Mouse (Mus musculus) intestine, postnatal 0 days (tissue): ENCODE measurements around the gene Cabp1. TPM values are rescaled to one million over a fixed set of nuclear protein-coding genes. Genes with fewer than 3 reads are reported as not detected.
A peak's percentile ranks its signal among the peaks of the same experiment; 100 is the strongest.

Source experiments
- ATAC-seq: fragments of 200-750 bp; cut with Nextera tagmentation; 2 replicates; pipeline ENCODE4 v1.8.0; 2017; ENCODE audit warnings: mild to moderate bottlenecking, moderate TSS enrichment, moderate library complexity
- H3K27ac ChIP-seq: fragments of 300-500 bp; sonication (generic); 2 replicates; pipeline ENCODE4 v1.5.1; 2014; ENCODE audit warnings: mild to moderate bottlenecking, low read depth, low read length, moderate library complexity
- H3K27me3 ChIP-seq: fragments of 300-500 bp; sonication (generic); replicated peaks from 2 replicates; pipeline ENCODE4 v1.6.1; 2014; ENCODE audit warnings: low read length, mixed read lengths; ENCODE audit not compliant: control insufficient read depth, insufficient read depth
- H3K36me3 ChIP-seq: fragments of 300-500 bp; sonication (generic); 2 replicates; pipeline ENCODE4 v1.6.1; 2014; ENCODE audit warnings: mild to moderate bottlenecking, moderate library complexity; ENCODE audit not compliant: control insufficient read depth, insufficient read depth
- H3K4me1 ChIP-seq: fragments of 300-500 bp; sonication (generic); replicated peaks from 2 replicates; pipeline ENCODE4 v1.6.1; 2014; ENCODE audit warnings: antibody characterized with exemption, low read length, mixed read lengths; ENCODE audit not compliant: control insufficient read depth, insufficient read depth
- H3K4me2 ChIP-seq: fragments of 300-500 bp; sonication (generic); replicated peaks from 2 replicates; pipeline ENCODE4 v1.6.1; 2014; ENCODE audit warnings: low read depth, mild to moderate bottlenecking, moderate library complexity
- H3K4me3 ChIP-seq: fragments of 300-500 bp; sonication (generic); 2 replicates; pipeline ENCODE4 v1.5.1; 2014; ENCODE audit warnings: low read depth, low read length
- H3K9ac ChIP-seq: fragments of 300-500 bp; sonication (generic); 2 replicates; pipeline ENCODE4 v1.6.1; 2014; ENCODE audit warnings: mild to moderate bottlenecking, low read depth, low read length
- H3K9me3 ChIP-seq: fragments of 300-500 bp; sonication (generic); 2 replicates; pipeline ENCODE4 v1.6.1; 2016; ENCODE audit warnings: mixed run types; ENCODE audit not compliant: control insufficient read depth
- CTCF ChIP-seq: sonication (generic); IDR thresholded peaks from 2 replicates; pipeline ENCODE4 v1.5.1; 2016; ENCODE audit warnings: low read depth, mild to moderate bottlenecking, control low read depth, antibody characterized with exemption, moderate library complexity
- WGBS: fragments of 180-500 bp; shearing (Covaris S2); extraction: QIAGEN DNeasy Blood & Tissue Kit; methylation state at CpG from one replicate; pipeline ENCODE4 v1.1.7; 2014; 5-methylcytosine and 5-hydroxymethylcytosine counted together
- polyA plus RNA-seq: library from polyadenylated mRNA; unstranded; fragments of >200 nt; fragmentation: Nextera tagmentation; extraction: Ambion mirVana; gene quantifications from 2 replicates; pipeline ENCODE4 v1.2.1, GENCODE M21; 2015

Cabp1 gene
- polyA plus RNA-seq, 1 experiment from 2014 or later, result 0.57 TPM

DNA sequence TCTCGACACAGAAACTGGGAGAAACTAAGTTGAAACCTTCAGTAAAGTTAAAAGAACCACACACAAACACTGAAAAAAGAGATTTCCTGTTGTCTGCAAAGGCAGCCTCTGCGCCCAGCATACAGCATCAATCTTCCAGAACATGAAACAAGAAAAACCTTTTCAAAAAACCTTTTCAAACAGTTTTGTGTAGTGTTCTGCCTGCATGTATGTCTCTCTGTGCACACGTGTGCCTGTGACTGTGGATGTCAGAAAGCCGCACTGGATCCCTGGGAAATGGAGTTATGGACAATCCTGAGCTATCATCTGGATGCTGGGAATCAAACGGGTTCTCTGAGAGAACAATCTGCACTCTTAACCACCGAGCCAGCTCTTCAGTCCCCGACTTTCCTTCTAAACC, 37.8 kb downstream of the Cabp1 start:
- Histone ChIP-seq H3K4me2 (peak overlapping the region; percentile 90), H3K9ac (peak overlapping the region; percentile 99), H3K4me1 (peaks cover 3% of the 10 kb centered on the region), H3K27me3 (no peaks in the 10 kb centered on the region), H3K4me3 (peak overlapping the region; percentile 99), H3K36me3 (no peaks in the 10 kb centered on the region), H3K27ac (peak overlapping the region; percentile 95), H3K9me3 (no peaks in the 10 kb centered on the region)
- TF ChIP-seq CTCF, result no peak
- no peak for ATAC-seq
- 19% methylated on average over 7 of the region's 7 CpGs for WGBS

DNA sequence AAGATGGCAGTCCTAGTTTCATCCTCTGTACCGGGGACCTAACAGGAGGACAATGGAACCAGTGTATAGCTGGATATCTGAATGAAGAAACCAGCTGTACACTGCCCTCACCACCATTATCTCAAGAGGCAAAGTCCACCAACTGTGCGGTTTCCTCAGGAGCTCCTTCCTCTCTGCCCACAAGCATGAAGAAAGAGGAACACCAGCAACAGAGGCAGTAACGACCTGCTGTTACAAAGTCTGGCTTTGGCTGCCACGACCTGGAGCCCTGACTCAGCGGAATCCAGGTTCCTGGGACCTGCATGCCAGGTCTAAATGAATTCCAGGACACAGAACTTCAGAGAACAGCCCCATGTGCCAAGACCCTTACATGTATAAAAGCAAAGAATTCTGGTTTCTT, 38.4 kb downstream of the Cabp1 start:
- peak overlapping the region; percentile 99; the same call in 1 of the 2 replicates for H3K9ac ChIP-seq
- H3K4me1 ChIP-seq, result peaks cover 3% of the 10 kb centered on the region
- peak overlapping the region; percentile 99 for H3K4me3 ChIP-seq
- peaks cover 1% of the 10 kb centered on the region; the same call in 1 of the 2 replicates for H3K36me3 ChIP-seq
- no peak for TF ChIP-seq CTCF
- no peaks in the 10 kb centered on the region for H3K27me3 ChIP-seq
- 20% methylated on average over 5 of the region's 5 CpGs for WGBS
- ATAC-seq, result peak; percentile 63
- H3K9me3 ChIP-seq, result no peaks in the 10 kb centered on the region
- H3K4me2 ChIP-seq, result peak overlapping the region; percentile 90
- H3K27ac ChIP-seq, result peak overlapping the region; percentile 95

DNA sequence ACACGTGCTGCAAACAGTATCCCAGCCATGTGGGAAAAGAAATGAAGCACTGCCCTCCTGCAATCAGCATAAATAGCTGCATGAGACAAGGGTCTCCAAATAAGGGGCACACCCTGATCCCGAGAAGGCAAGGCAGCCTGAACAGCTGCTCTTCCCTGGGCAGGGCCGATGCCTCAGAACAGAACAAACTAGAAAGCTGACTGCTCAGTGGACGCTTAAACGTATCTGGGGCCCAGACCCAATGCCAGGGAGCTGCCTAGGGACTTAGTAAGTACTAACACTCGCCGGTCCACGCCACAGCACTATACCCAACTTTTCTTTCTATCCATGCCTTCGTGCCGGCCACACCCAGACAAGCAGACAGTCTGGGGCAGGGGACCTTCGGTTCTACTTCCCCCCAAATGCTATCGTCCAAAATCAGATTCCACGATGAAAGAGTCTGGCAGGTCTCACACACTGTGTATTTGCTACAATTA, 39.0 kb downstream of the Cabp1 start:
- Histone ChIP-seq H3K27ac (peak overlapping the region; percentile 95), H3K36me3 (peaks cover 8% of the 10 kb centered on the region), H3K9ac (no peak overlapping the region), H3K4me1 (no peaks in the 10 kb centered on the region; the same call in none of the 2 replicates), H3K4me3 (peak overlapping the region; percentile 99), H3K4me2 (peak overlapping the region; percentile 90), H3K9me3 (no peaks in the 10 kb centered on the region), H3K27me3 (no peaks in the 10 kb centered on the region)
- no peak for TF ChIP-seq CTCF
- WGBS, result 21% methylated on average over 13 of the region's 13 CpGs
- ATAC-seq, result no peak

DNA sequence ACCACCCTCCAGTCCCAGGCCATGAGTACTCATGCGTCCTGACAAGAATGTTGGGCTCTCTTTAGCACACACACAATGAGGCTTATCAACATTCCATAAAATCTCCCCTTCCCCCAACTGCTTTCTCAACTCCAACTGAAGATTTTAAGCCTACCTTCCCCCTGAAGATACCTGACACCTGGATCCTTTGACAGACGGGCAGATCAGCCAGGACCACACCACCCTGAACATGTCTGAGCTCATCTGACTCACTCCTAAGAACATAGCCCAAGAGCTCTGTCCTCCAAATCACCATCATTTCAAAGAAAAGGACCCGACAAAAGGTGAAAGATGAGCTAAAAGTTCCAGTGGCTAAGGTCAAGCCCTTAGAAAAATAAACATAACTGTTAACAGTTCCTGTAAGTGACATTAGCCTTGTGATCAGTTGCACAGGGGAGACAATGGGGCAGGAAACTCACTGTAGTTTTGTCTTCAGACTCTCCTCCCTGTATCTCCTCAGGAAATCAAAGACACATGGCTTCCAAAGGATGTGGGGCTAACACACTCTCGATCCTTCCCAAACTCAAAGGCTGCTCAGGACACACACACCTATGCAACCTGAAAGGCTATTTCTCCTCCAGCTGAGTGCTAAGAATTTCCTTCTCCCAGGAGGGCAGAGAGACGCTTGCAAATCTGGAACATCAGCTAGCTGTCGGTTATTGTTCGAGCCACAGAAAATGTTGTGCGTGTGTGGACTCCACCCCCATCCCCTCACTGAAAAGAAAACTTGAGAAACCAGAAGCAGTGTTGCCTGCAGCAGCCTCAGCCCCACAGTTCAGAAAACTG, 41.8 kb downstream of the Cabp1 start:
- 40% methylated on average over 8 of the region's 8 CpGs for WGBS
- no peak for ATAC-seq

DNA sequence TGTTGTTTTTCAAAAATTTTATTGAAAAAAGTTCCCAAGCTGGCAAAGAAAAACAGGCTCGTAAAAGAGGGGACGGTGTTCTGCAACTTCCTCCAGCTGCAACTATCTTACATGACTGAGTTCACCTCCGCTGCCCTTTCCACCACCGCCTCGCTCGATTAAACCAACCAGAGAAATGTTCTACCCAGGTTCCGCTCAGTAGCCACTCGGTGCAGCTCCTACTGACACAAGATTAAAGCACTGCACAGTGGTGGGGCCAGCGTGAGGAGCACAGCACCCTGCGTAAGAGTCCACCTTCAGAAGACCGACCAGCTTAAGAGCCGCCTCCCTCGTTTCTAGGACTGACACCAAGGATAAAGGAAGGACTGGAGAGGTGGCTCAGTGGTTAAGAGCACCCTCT, 42.7 kb downstream of the Cabp1 start:
- Histone ChIP-seq H3K9ac (no peak overlapping the region), H3K27ac (no peak overlapping the region; the same call in 1 of the 2 replicates), H3K9me3 (no peaks in the 10 kb centered on the region), H3K36me3 (peaks cover 43% of the 10 kb centered on the region), H3K27me3 (no peaks in the 10 kb centered on the region), H3K4me3 (no peak overlapping the region), H3K4me2 (no peak overlapping the region), H3K4me1 (no peaks in the 10 kb centered on the region; the same call in none of the 2 replicates)
- ATAC-seq, result no peak
- 59% methylated on average over 13 of the region's 13 CpGs for WGBS
- TF ChIP-seq CTCF, result no peak

More for the DNA sequence above, 41.8 kb downstream of the Cabp1 start:
- H3K4me3 ChIP-seq, result no peak overlapping the region
- H3K9me3 ChIP-seq, result no peaks in the 10 kb centered on the region
- no peak for TF ChIP-seq CTCF
- peaks cover 34% of the 10 kb centered on the region for H3K36me3 ChIP-seq
- H3K27ac ChIP-seq, result peak overlapping the region; percentile 54
- H3K27me3 ChIP-seq, result no peaks in the 10 kb centered on the region
- 0 out of 2 replicates have a peak overlapping the region, but pooled peaks have one; percentile 24 for H3K4me2 ChIP-seq
- H3K9ac ChIP-seq, result no peak overlapping the region
- H3K4me1 ChIP-seq, result no peaks in the 10 kb centered on the region; the same call in none of the 2 replicates

DNA sequence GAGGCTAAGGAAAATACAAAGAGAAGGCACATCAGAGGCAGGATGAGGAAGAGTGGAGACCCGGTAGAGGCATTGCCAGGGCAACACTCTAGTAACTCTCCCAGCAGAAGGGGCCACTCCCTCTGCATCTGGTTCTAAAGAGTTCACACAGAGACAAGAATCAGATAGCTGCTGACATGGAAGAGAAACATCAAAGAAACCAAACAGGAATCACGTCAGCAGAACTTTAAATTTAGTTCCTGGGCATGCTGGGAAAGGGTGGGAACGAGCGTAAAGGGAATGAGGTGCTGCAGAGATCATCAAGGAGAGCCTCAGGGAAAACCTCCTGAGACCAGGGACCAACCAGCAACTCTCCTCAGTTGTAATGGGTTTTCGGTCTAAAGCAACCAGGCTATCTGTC, 43.2 kb downstream of the Cabp1 start:
- no peak for ATAC-seq
- Histone ChIP-seq H3K36me3 (peaks cover 48% of the 10 kb centered on the region), H3K4me3 (no peak overlapping the region), H3K9ac (no peak overlapping the region), H3K4me2 (no peak overlapping the region), H3K4me1 (no peaks in the 10 kb centered on the region; the same call in none of the 2 replicates), H3K9me3 (no peaks in the 10 kb centered on the region), H3K27ac (no peak overlapping the region), H3K27me3 (no peaks in the 10 kb centered on the region)
- WGBS, result 73% methylated on average over 5 of the region's 5 CpGs
- TF ChIP-seq CTCF, result no peak
